Mouse (Mus musculus): ENCODE measurements around the gene 4930404H24Rik. TPM values are rescaled to one million over a fixed set of nuclear protein-coding genes. Genes with fewer than 3 reads are reported as not detected.
A peak's percentile ranks its signal among the peaks of the same experiment; 100 is the strongest.

4930404H24Rik gene
- total RNA-seq, 4 experiments from 2014 or later = not detected

GRCm38 (mm10) chr2:153509211-153510029 is 16.8 kb downstream of the 4930404H24Rik start:
- no peak for DNase-seq (ENCODE audit: low spot score in 2 of 2)

- DNase-seq (ENCODE audit: low spot score in 2 of 2) = no peak
Measured at GRCm38 (mm10) chr2:153510136-153510535, 17.5 kb downstream of the 4930404H24Rik start.

- no peak for DNase-seq (ENCODE audit: low spot score in 2 of 2)
Measured at GRCm38 (mm10) chr2:153511562-153511961, 19.0 kb downstream of the 4930404H24Rik start.

DNA sequence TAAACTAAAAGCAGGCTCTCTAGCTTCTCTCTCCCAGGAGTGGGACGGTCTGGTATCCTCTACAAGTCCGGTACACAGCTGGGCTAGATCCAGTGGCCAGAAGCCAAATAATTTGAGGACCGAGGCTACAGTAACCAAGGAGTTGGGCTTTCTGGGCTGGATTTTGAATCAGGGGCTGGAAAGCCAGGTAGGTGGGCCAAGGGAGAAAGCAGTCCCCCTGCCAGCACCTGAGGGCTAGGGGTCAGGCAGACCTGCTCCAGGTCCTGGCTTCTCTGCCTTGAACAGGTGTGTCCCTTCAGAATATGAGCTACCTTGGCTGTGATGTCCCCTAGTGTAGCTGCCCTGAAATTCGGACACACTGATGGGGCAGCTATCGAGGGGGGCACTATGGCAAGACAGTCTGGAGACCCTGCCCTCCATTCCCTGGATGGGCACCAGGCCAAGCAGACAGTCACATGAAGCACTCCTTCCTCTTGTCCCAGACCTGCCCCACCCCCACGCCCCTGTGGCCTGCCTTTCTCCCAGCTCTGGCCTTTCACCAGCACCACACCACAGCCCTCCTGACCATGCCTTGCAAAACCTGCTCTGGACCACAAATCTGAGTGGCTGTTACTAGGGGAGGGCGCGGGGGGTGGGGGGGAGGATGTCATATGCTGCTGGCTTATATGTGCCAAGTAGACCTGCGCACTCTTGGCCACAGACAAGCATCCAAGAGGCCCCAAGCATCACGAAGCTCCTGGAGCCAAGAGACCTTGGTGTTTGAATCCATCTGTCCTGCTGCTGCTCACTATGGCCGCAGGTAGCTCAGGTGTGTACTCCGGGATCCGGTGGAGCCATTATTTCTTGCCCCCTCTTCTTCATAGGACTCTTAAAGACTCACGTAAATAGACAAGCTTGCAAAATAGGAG is 20.1 kb downstream of the 4930404H24Rik start:
- no peak for DNase-seq (ENCODE audit: low spot score in 2 of 2)

DNA sequence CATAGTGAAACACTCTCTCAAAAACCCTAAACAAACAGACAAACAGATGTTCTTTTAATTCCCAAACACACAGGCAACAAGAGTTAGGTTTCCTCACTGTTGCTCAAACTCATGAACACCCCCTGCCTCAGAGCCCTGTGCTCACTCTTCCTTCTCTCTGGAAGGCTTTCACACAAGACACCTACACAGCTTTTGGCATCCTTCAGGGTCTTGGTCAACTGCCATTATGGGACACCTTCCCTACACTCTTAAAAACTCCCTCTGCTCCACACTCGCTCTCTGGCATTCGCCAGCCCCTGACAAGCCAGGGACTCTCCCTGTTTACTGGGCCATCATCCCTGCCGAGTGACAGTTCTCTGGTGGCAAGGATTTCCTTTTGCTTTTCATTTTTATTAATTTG is 21.4 kb downstream of the 4930404H24Rik start:
- DNase-seq (ENCODE audit: low spot score in 2 of 2) = no peak

DNA sequence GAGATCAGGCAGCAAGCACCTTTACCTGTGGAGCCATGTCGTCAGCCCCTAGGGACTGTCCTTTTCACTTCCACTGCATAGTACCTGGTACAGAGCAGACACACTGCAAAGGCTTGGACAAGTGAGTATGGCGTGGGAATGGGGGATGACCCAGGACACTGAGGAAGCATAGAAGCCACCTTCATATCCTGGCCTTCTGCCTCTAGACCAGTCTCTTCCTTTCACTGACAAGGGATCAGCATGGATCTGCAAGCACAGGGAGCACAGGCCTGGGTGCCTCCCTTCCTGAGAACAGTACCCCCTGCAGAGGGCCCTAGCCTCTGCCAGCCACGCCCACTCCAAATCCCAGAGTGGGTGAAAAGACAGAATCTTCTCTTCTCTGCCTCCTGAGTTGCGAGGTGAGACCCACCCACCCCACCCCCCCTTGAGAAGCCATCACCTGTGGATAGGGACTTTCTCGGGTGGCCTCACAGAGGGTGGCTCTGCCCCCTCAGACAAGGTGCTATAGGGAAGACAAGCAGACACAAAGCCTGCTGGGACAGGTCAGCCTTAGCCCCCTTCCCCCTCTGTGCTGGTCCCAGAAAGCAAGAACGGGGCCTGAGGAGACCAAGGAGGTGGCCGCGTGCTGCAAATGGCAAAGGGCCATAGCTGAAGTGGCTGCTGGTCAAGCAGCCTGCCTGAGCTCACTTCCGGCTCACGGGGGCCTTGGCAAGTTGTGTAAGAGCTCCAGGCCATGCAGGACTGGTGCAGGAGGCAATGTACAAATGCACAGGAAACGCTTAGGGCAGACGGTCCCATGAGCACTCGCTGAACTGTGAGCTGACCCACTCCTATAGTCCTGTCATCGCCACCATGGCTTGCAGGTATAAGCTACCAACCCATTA is 22.1 kb downstream of the 4930404H24Rik start:
- no peak for DNase-seq (ENCODE audit: low spot score in 2 of 2)

- no peak for DNase-seq (ENCODE audit: low spot score in 2 of 2)
Measured at GRCm38 (mm10) chr2:153515582-153515981, 23.0 kb downstream of the 4930404H24Rik start.

GRCm38 (mm10) chr2:153516961-153517360 is 24.4 kb downstream of the 4930404H24Rik start:
- DNase-seq (ENCODE audit: low spot score in 2 of 2) = no peak

DNA sequence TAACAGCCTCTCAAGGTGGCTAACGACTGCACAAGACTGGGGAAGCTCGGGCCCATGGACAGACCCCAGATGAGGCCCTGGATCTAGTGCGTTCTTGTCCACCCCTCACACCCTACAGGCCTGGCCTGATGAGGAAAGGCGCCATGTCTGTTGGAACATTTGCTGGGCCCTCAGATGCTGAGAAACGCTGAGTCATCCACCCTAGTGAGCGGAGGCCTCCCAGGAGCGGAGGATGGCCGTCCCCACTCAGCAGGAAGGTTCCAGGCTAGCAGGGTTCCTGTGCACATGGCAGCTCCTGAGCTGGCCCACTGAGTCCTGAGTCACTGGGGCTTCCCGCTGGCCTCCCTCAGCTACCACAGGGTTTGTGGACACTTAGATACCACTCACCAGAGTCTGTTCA is 27.5 kb downstream of the 4930404H24Rik start:
- no peak for DNase-seq (ENCODE audit: low spot score in 2 of 2)

DNA sequence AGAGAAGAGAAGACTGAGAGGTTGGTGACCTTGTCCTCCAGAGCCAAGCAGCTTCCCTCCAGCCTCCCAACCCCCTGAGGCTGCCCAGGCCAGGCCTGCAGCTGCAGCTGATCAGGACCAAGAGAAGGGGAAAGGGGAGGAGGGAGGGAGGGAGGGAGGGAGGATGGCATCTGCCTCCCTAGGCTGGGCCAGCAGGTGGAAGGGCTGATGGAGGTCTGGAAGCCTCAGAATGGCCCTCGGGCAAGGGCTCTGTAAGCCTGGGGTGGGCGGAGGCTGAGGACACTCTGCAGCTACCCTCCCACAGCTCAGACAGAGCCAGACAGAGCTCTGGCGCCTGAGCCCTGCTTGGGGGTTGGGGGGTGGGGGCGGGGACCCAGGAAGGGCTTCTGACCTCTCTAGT is 29.7 kb downstream of the 4930404H24Rik start:
- DNase-seq (ENCODE audit: low spot score in 2 of 2) = no peak

GRCm38 (mm10) chr2:153523143-153523542 is 30.6 kb downstream of the 4930404H24Rik start:
- no peak for DNase-seq (ENCODE audit: low spot score in 2 of 2)

DNA sequence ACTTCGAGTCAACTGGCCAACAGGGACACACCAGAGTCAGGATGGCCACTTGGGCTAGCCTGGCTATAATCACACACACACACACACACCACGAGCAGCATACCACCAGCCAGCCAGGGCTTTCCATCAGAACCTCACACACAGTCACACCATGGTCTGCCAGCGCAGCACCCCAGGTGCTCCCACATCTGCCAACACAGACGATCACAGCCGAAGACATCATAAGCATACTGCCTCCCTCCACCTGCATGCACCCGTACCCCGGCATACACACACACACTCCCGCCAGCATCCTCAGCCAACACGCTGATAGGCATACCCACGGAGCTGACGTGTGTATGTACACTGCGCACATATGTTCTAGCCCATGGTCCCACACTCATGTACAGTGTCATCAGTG is 31.1 kb downstream of the 4930404H24Rik start:
- no peak for DNase-seq (ENCODE audit: low spot score in 2 of 2)

DNA sequence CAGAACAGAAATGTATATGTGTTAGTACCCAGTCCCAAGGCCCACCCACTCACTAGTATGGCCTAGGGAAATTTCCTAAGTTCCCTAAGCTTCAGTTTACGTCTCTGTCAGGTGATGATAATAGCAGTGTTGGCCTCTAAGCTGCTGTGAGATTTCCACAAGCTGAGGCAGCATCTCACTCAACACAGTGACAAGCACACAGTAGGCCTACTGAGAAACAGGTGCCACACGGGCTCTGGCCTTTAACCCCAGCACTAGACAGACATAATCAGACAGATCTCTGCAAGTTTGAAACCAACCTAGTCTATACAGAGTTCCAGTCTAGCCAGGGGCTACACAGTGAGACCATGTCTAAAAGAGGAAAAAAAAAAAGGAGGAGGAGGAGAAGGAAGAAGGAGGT is 32.1 kb downstream of the 4930404H24Rik start:
- no peak for DNase-seq (ENCODE audit: low spot score in 2 of 2)

- DNase-seq (ENCODE audit: low spot score in 2 of 2) = no peak
Measured at GRCm38 (mm10) chr2:153525906-153526311, 33.3 kb downstream of the 4930404H24Rik start.

DNA sequence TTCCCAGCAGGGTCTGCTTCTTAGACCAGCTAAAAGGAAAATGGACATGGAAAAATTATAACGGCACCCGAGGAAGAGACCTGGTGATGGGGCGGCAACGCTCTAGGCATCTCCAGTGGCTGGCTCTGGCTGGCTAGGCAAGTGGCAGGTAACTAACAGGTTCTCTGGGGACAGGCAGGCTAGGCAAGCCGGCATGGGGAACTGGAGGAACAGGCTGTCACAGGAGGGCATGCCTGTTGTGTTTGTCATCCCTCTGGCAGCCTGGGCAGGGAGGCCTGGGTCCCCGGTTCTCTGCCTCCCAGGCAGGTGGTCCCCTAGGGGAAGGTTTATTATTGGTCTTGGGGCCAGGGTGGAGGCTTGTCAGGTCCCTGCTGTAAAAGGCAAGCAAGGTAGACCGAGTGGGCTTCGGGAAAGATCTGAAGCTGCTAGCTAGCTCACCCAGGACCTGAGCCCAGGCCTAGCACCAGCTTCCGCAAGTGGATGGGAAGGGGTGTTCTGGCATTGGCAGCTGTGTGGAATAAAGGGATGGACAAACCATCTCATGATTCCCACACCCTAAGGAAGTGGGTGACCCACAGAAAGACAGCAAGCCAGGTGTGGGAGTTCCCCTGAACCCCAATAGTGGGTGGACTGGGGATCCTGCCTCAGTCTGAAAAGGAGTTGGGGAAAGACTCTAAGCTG is 34.4 kb downstream of the 4930404H24Rik start:
- no peak for DNase-seq (ENCODE audit: low spot score in 2 of 2)

- DNase-seq (ENCODE audit: low spot score in 2 of 2) = no peak
Measured at GRCm38 (mm10) chr2:153527580-153528531, 35.3 kb downstream of the 4930404H24Rik start.

DNA sequence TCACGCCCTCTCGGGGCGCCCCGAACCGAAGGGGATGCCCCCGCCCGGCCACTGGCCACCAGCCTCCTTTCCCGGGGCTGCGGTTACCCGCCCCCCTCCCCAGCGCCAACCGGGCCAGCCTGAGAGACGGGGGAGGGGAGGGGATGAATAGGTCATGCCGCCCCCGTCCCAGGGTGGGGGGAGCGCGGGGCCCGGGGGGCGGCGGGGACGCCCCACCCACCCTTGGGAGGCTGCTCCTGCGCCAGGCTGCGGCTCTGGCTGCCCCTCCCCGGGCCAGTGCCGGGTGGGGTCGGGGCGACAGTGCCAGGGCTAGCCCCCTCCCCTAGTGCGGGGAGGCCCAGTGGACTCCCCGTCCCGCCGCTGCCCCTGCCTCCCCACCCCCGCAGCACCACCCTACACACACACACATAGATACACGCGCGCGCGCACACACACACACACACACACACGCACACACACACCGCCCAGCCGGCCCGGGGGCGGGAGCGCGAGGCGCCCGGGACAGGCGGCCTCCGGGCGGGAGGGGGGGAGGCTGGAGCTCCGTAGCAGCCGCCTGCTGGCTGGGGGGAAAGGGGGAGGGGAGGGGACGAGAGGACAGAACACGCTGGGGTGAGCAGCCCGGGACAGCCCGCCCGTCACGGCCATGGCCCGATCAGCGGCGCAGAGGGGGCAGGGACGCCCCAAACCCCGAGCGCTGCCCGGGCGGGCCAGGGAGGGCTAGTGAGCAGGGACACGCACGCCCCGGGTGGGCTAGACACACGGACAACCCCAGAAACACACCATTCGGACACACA is 36.2 kb downstream of the 4930404H24Rik start:
- DNase-seq (ENCODE audit: low spot score in 2 of 2) = peak in 1 of 2 experiments; percentile 63

DNA sequence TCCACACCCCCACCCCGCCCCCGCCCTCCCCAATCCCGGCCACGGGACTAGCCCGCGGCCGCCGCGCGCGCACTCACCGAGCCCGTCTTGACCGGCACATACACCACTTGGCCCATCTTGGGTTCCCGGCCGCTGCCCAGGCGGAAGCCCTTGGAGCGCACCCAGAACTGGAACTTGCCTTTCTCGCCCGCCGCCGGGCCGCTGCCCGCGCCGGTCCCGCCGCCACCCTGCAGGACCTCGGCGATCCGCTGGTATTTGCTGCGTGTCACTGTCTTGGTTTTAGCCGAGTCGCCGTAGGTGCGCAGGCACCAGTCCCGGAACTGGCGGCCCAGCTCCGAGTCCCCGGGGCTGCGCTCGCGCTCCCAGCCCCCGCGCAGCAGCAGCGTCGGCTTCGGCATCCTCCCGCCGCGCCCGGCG is 36.8 kb downstream of the 4930404H24Rik start:
- DNase-seq (ENCODE audit: low spot score in 2 of 2) = no peak
